Mouse (Mus musculus): Measurements from ENCODE around the gene Ccna1.

Ccna1 gene

GRCm38 (mm10) chr3:55065738-55066665 lies 10.7 kb upstream of the Ccna1 start:
- in situ Hi-C loops (cut with MboI, MseI): loop anchor here (10.0 kb wide), 2 partner anchors 251 to 611 kb away; no protein-coding TSS in a partner anchor

- in situ Hi-C loops (cut with MboI, MseI): loop anchor here (10.0 kb wide), 2 partner anchors 250 to 610 kb away; no protein-coding TSS in a partner anchor
These were observed 9.1 kb upstream of the Ccna1 start for GRCm38 (mm10) chr3:55064396-55064795.

- in situ Hi-C loops (cut with MboI, MseI): loop anchor here (10.0 kb wide), 2 partner anchors 248 to 608 kb away; no protein-coding TSS in a partner anchor
These were observed 7.4 kb upstream of the Ccna1 start for GRCm38 (mm10) chr3:55062653-55063052.

- in situ Hi-C loops (cut with MboI, MseI): no loop called here
These were observed 1.1 kb upstream of the Ccna1 start for GRCm38 (mm10) chr3:55056376-55056775.

GRCm38 (mm10) chr3:55055747-55056120 lies 433 bp upstream of the Ccna1 start:
- in situ Hi-C loops (cut with MboI, MseI): no loop called here

- in situ Hi-C loops (cut with MboI, MseI): no loop called here
These were observed 1.1 kb downstream of the Ccna1 start for GRCm38 (mm10) chr3:55054231-55054630.

GRCm38 (mm10) chr3:55044601-55045370 lies 10.5 kb downstream of the Ccna1 start:
- in situ Hi-C loops (cut with MboI, MseI): no loop called here

- in situ Hi-C loops (cut with MboI, MseI): no loop called here
These were observed 17.7 kb downstream of the Ccna1 start for GRCm38 (mm10) chr3:55037608-55038007.

- in situ Hi-C loops (cut with MboI, MseI): no loop called here
These were observed 27.9 kb downstream of the Ccna1 start for GRCm38 (mm10) chr3:55027271-55027840.

GRCm38 (mm10) chr3:55025502-55025901 lies 29.8 kb downstream of the Ccna1 start:
- in situ Hi-C loops (cut with MboI, MseI): no loop called here

GRCm38 (mm10) chr3:55023347-55023746 lies 32.0 kb downstream of the Ccna1 start:
- in situ Hi-C loops (cut with MboI, MseI): no loop called here

- in situ Hi-C loops (cut with MboI, MseI): no loop called here
These were observed 33.1 kb downstream of the Ccna1 start for GRCm38 (mm10) chr3:55022247-55022646.

- in situ Hi-C loops (cut with MboI, MseI): no loop called here
These were observed 42.8 kb downstream of the Ccna1 start for GRCm38 (mm10) chr3:55012536-55012935.

- in situ Hi-C loops (cut with MboI, MseI): no loop called here
These were observed 43.6 kb downstream of the Ccna1 start for GRCm38 (mm10) chr3:55011681-55012080.

- in situ Hi-C loops (cut with MboI, MseI): no loop called here
These were observed 46.1 kb downstream of the Ccna1 start for GRCm38 (mm10) chr3:55008965-55009741.

GRCm38 (mm10) chr3:55004036-55004435 lies 51.3 kb downstream of the Ccna1 start:
- in situ Hi-C loops (cut with MboI, MseI): no loop called here

- in situ Hi-C loops (cut with MboI, MseI): no loop called here
These were observed 53.6 kb downstream of the Ccna1 start for GRCm38 (mm10) chr3:55001677-55002076.
